Mouse (Mus musculus) spleen, adult 2 months (tissue): Measurements from ENCODE around the gene Vmn1r53. TPM values are rescaled to one million over a fixed set of nuclear protein-coding genes. Genes with fewer than 3 reads are reported as not detected.
"Not testable (repeated sequence)": the region's sequence is repeated elsewhere in the genome, so short reads cannot be mapped to it uniquely, and the experiment has no call there.

Experiments used
- DNase-seq, 2 experiments: peaks; one replicate each; pipeline versions ENCODE4 v3.0.0 to v3.0.0-alpha.2; 2012 to 2021; ENCODE audit warnings: low spot score in 2 of 2, low read depth in 1 of 2
- H3K27ac ChIP-seq: fragments of 200-500 bp; 2 replicates; pipeline ENCODE4 v1.5.1; 2012; ENCODE audit warnings: low read length, inconsistent platforms; ENCODE audit not compliant: insufficient read depth
- H3K27me3 ChIP-seq: fragments of 200-500 bp; 2 replicates; pipeline ENCODE4 v1.6.1; 2012; ENCODE audit warnings: mild to moderate bottlenecking, moderate library complexity, low read length, inconsistent platforms; ENCODE audit not compliant: control insufficient read depth, insufficient read depth
- H3K36me3 ChIP-seq: fragments of 200-500 bp; 2 replicates; pipeline ENCODE4 v1.6.1; 2012; ENCODE audit warnings: mild to moderate bottlenecking, low read length, inconsistent platforms; ENCODE audit not compliant: control insufficient read depth, insufficient read depth
- H3K4me1 ChIP-seq: fragments of 200-500 bp; 2 replicates; pipeline ENCODE4 v1.6.1; 2011; ENCODE audit warnings: inconsistent platforms; ENCODE audit not compliant: control insufficient read depth, insufficient read depth, insufficient read length
- H3K4me3 ChIP-seq: fragments of 200-500 bp; 2 replicates; pipeline ENCODE4 v1.5.1; 2011; ENCODE audit warnings: mild to moderate bottlenecking, inconsistent platforms; ENCODE audit not compliant: insufficient read depth, insufficient read length; ENCODE audit errors: extremely low read depth
- CTCF ChIP-seq: fragments of 200-500 bp; IDR thresholded peaks from 2 replicates; pipeline ENCODE4 v1.5.1; 2011; ENCODE audit warnings: mild to moderate bottlenecking, inconsistent platforms; ENCODE audit not compliant: insufficient read depth, insufficient read length, insufficient replicate concordance; ENCODE audit errors: extremely low read depth
- POLR2A ChIP-seq: fragments of 200-500 bp; IDR thresholded peaks from 2 replicates; pipeline ENCODE4 v1.6.1; 2011; ENCODE audit warnings: low read depth, low read length, inconsistent platforms
- WGBS: fragments of 180-500 bp; shearing (Covaris S2); methylation state at CpG from one replicate; pipeline ENCODE4 v1.1.7; 2018; 5-methylcytosine and 5-hydroxymethylcytosine counted together
- polyA plus RNA-seq: library from polyadenylated mRNA; depleted of rRNA; stranded (reverse); fragments of >200 nt; gene quantifications from 2 replicates; pipeline ENCODE4 v1.2.3, GENCODE M21; 2012; rRNA removed

Vmn1r53 gene
- not detected in 2 replicates for polyA plus RNA-seq

DNA sequence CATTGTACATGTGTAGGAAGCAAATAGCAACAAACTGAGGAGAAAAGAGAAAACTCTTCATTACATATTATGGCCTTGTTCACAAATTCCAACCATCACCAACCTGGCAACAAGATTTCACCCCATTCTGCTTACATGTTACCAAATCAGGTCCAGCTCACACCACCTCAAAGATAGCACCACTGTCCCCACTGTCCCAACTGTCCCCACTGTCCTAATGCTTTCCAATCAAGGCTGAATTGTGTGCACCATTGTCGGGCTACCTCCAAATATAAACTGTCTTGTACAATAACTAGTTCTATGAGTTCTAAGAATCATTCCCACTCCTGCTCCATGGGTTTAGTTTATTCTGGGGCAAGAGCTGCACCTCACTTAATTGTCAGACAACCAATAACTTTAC, at the start of gene Vmn1r53:
Gene Vmn1r53, minus strand, starts transcription at position 101 of the 400 bp plus-strand sequence.
- no peaks in the 10 kb centered on the region for H3K36me3 ChIP-seq
- no peaks in the 10 kb centered on the region for H3K4me1 ChIP-seq
- 88% methylated on average over 1 of the region's 1 CpGs for WGBS
- TF ChIP-seq POLR2A (no peak), CTCF (no peak)
- DNase-seq = no peak
- no peaks in the 10 kb centered on the region for H3K27me3 ChIP-seq
- H3K4me3 ChIP-seq = no peak within 1 kb of the TSS
- no peak within 1 kb of the TSS for H3K27ac ChIP-seq

DNA sequence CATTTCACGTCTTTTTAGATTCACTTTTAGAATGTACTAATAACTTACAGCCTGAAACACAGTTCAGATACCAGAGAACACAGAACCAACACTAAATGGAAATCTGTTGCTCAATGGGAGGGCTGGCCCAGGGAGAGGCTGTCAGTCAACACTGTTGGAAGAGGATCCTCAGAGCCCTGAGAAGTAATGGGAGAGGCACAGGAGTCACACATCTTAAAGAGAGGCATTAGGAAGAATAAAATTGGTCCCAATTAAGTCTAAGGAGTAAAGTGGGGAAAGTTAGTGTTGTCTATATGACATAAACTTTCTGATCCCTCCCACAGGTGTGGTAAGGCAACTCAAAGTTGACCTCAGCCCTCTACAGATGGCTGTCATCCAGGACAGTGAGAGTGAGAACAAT, 21.8 kb upstream of the Vmn1r53 start, which contains the start of gene Vmn1r54:
Gene Vmn1r54, plus strand, starts transcription at position 301 of the 400 bp plus-strand sequence.
- Histone ChIP-seq H3K4me3 (no peak within 1 kb of the TSS), H3K27ac (no peak within 1 kb of the TSS), H3K27me3 (no peaks in the 10 kb centered on the region), H3K36me3 (no peaks in the 10 kb centered on the region), H3K4me1 (no peaks in the 10 kb centered on the region)
- DNase-seq = no peak
- TF ChIP-seq POLR2A (no peak), CTCF (no peak)
- WGBS = 59% methylated on average over 1 of the region's 1 CpGs

DNA sequence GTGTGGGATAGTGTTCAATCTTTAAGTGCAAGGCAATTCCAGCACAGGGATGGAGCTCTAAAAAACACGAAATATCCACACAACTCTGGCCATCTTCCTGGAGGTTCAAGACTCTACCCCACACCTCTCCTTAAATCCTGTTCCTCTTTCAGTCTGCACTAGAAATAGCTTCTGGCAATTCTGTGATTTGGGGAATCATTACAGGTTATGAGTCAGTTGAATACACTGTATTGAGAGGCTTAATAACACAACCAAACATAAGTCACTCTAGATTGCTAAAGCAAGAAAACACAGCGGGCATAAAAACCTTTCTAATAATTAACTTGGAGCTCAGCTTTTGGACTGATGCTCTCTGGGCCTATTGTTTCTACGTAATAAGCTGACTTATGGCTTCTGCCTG, 19.8 kb upstream of the Vmn1r53 start:
- H3K36me3 ChIP-seq = no peaks in the 10 kb centered on the region
- no peak overlapping the region for H3K27ac ChIP-seq
- DNase-seq = no peak
- H3K4me1 ChIP-seq = no peaks in the 10 kb centered on the region
- H3K4me3 ChIP-seq = no peak overlapping the region
- no peaks in the 10 kb centered on the region for H3K27me3 ChIP-seq
- WGBS = 74% methylated on average over 3 of the region's 3 CpGs
- TF ChIP-seq CTCF (no peak), POLR2A (no peak)

DNA sequence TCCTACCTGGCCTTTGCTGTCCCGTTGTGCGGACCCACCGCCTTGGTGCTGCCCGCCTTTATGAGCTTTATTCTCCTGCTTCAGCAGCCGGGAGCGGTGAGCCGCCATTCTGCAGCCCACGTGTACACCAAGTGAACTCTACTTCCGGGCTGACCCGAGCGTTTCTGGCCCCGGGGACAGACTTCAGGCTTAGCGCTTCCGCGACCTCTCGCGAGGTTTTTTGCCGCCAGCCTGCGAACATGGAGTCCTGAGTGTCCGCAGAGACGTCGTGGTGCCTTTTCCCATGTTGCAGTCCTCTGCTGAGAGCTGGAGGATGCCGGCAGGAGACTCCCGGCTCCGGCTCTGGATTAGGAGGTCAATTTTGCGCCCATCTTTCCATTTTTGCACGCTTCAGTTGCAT, 8.4 kb upstream of the Vmn1r53 start:
- Histone ChIP-seq H3K36me3 (no peaks in the 10 kb centered on the region), H3K4me1 (no peaks in the 10 kb centered on the region), H3K4me3 (no peak overlapping the region), H3K27me3 (no peaks in the 10 kb centered on the region), H3K27ac (no peak overlapping the region)
- 72% methylated on average over 27 of the region's 27 CpGs for WGBS
- TF ChIP-seq POLR2A = no peak
- no peak for TF ChIP-seq CTCF
- DNase-seq = no peak

DNA sequence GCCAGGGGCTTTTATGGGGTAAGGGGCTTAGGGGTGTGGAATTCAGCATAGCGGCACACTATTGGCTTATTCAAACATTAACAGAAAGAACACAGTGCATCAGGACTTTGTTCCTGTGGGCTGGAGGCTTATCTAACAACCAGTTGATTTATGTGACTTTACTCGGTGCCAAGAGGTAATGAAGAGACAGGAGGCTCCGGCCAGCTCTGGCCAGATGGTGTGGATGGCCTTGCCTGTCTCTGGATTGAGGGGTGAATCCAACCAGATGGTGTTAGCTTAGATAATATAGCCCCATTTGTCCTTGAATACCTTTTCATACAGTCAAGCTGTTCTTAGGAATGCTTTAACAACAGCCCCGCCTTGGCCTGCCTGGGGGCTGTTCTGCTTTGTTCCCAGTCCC, 7.9 kb upstream of the Vmn1r53 start:
- H3K27ac ChIP-seq, H3K4me1 ChIP-seq, H3K36me3 ChIP-seq, DNase-seq, H3K27me3 ChIP-seq, H3K4me3 ChIP-seq: not testable (repeated sequence)
- 90% methylated on average over 4 of the region's 4 CpGs for WGBS

DNA sequence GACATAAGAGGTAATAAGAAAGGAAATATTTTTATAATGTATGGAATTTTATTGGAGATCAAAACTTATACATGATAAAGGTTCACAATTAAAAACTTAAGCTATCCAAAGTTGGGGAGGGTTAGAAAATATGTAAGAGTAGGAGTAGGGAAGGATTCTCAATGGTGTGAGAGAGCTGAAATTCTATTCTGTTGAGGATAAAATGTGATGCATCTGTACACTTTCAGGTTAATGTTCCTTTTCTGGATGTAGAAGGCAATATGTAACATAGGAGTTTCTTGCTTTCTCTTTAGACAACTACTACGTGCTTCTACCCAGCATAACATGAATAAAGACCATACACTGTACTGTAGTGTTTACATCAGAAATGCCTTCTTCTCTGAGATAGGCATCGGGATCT, 21.7 kb downstream of the Vmn1r53 start, which contains the start of gene V1ra8:
Gene V1ra8, plus strand, starts transcription at position 301 of the 400 bp plus-strand sequence.
- WGBS = 79% methylated on average over 2 of the region's 2 CpGs
- not testable (repeated sequence) for H3K4me3 ChIP-seq, H3K4me1 ChIP-seq, H3K36me3 ChIP-seq, H3K27ac ChIP-seq, DNase-seq, H3K27me3 ChIP-seq

DNA sequence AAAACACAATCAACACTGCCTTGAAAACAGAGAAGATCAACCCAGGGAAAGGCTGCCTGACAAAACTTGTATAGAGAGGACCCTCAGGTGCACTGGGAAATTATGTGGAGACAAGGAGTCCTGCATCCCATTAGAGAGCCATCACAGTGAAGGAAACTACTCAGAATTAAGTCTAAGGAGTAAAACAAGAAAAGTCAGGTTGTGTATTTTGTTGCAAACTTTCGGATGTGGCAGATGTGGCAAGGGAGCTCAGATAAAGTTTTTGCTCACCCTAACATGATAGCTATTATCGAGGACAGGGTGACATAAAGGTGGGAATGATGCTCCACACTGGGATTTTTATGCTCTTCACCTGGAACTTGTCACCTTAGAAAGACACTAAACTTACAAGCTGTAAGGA, 49.7 kb downstream of the Vmn1r53 start, which contains the start of gene Vmn1r52:
Gene Vmn1r52, plus strand, starts transcription at position 301 of the 400 bp plus-strand sequence.
- no peak for DNase-seq
- H3K27me3 ChIP-seq = no peaks in the 10 kb centered on the region
- H3K4me1 ChIP-seq = no peaks in the 10 kb centered on the region
- 68% methylated on average over 2 of the region's 2 CpGs for WGBS
- no peak within 1 kb of the TSS for H3K4me3 ChIP-seq
- no peak within 1 kb of the TSS for H3K27ac ChIP-seq
- TF ChIP-seq CTCF = no peak
- no peak for TF ChIP-seq POLR2A
- H3K36me3 ChIP-seq = no peaks in the 10 kb centered on the region

Other genes starting within 250 kb of the Vmn1r53 start
- gene Vmn1r47, start 208.3 kb downstream of the Vmn1r53 start, polyA plus RNA-seq = not detected in 2 replicates
- gene Vmn1r48, start 187.6 kb downstream of the Vmn1r53 start, polyA plus RNA-seq = not detected in 2 replicates
- not detected in 2 replicates for gene Vmn1r49, start 145.9 kb downstream of the Vmn1r53 start, polyA plus RNA-seq
- gene Vmn1r50, start 123.0 kb downstream of the Vmn1r53 start, polyA plus RNA-seq = not detected in 2 replicates
- gene Vmn1r51, start 101.8 kb downstream of the Vmn1r53 start, polyA plus RNA-seq = not detected in 2 replicates
- gene Vmn1r52, start 49.6 kb downstream of the Vmn1r53 start, polyA plus RNA-seq = not detected in 2 replicates
- not detected in 2 replicates for gene V1ra8, start 21.6 kb downstream of the Vmn1r53 start, polyA plus RNA-seq
- gene Vmn1r54, start 21.9 kb upstream of the Vmn1r53 start, polyA plus RNA-seq = not detected in 2 replicates
- gene BC048671, start 76.8 kb upstream of the Vmn1r53 start, polyA plus RNA-seq = not detected in 2 replicates
- gene Chst13, start 100.7 kb upstream of the Vmn1r53 start, polyA plus RNA-seq = 1.1 and 1.4 TPM in 2 replicates
- gene Uroc1, start 108.8 kb upstream of the Vmn1r53 start, polyA plus RNA-seq = 0.02 TPM in 2 replicates
- gene Zxdc, start 145.1 kb upstream of the Vmn1r53 start, polyA plus RNA-seq = 15.6 and 24.6 TPM in 2 replicates
- gene Cfap100, start 204.4 kb upstream of the Vmn1r53 start, polyA plus RNA-seq = not detected in 2 replicates
- 9.7 and 11.0 TPM in 2 replicates for gene Klf15, start 238.1 kb upstream of the Vmn1r53 start, polyA plus RNA-seq